Mouse (Mus musculus) right cerebral cortex, postnatal 10 days (tissue): ENCODE data around the gene Cys1.
"Not testable (repeated sequence)": the region's sequence is repeated elsewhere in the genome, so short reads cannot be mapped to it uniquely, and the experiment has no call there.

Experiments
- DNase-seq, 2 experiments: peaks; one replicate each; pipeline ENCODE4 v3.0.0; 2021; ENCODE audit warnings: low spot score in 2 of 2

Gene Cys1

GRCm38 (mm10) chr12:24681286-24682023 lies at the start of gene Cys1:
TSS of gene Cys1 (minus strand) at chr12:24681813.
- DNase-seq = no peak

- no peak for DNase-seq
Measured at GRCm38 (mm10) chr12:24724369-24724768, 42.8 kb upstream of the Cys1 start.

GRCm38 (mm10) chr12:24723859-24724258 lies 42.2 kb upstream of the Cys1 start:
- no peak for DNase-seq

GRCm38 (mm10) chr12:24723434-24723833 lies 41.8 kb upstream of the Cys1 start:
- no peak for DNase-seq

- DNase-seq = peak; percentile 60 to 68
Measured at GRCm38 (mm10) chr12:24716721-24717301, 35.2 kb upstream of the Cys1 start.

GRCm38 (mm10) chr12:24715268-24715896 lies 33.8 kb upstream of the Cys1 start:
- DNase-seq = peak in 1 of 2 experiments; percentile 4

- peak in 1 of 2 experiments; percentile 6 for DNase-seq
Measured at GRCm38 (mm10) chr12:24714579-24715255, 33.1 kb upstream of the Cys1 start.

GRCm38 (mm10) chr12:24712396-24712795 lies 30.8 kb upstream of the Cys1 start:
- peak in 1 of 2 experiments; percentile 17 for DNase-seq

GRCm38 (mm10) chr12:24710672-24711071 lies 29.1 kb upstream of the Cys1 start:
- DNase-seq = peak in 1 of 2 experiments; percentile 28

GRCm38 (mm10) chr12:24709831-24710508 lies 28.4 kb upstream of the Cys1 start:
- DNase-seq = peak; percentile 60 to 68

GRCm38 (mm10) chr12:24709409-24709808 lies 27.8 kb upstream of the Cys1 start:
- DNase-seq = peak in 1 of 2 experiments; percentile 23

GRCm38 (mm10) chr12:24708824-24709218 lies 27.2 kb upstream of the Cys1 start:
- DNase-seq = peak in 1 of 2 experiments; percentile 32

- peak; percentile 94 to 97 for DNase-seq
Measured at GRCm38 (mm10) chr12:24707954-24708823, 26.6 kb upstream of the Cys1 start, which contains the start of gene Rrm2. TSS of gene Rrm2 (plus strand) at chr12:24708241.

- peak in 1 of 2 experiments; percentile 15 for DNase-seq
Measured at GRCm38 (mm10) chr12:24707480-24707802, 25.8 kb upstream of the Cys1 start.

- DNase-seq = peak in 1 of 2 experiments; percentile 32
Measured at GRCm38 (mm10) chr12:24706764-24707479, 25.3 kb upstream of the Cys1 start.

- peak in 1 of 2 experiments; percentile 14 for DNase-seq
Measured at GRCm38 (mm10) chr12:24705502-24706263, 24.1 kb upstream of the Cys1 start.

- no peak for DNase-seq
Measured at GRCm38 (mm10) chr12:24703013-24703412, 21.4 kb upstream of the Cys1 start.

- not testable (repeated sequence) for DNase-seq
Measured at GRCm38 (mm10) chr12:24701621-24702020, 20.0 kb upstream of the Cys1 start.

- no peak for DNase-seq
Measured at GRCm38 (mm10) chr12:24699578-24699977, 18.0 kb upstream of the Cys1 start.
